Mouse (Mus musculus) hindbrain, embryonic 16.5 days (tissue): ENCODE results near the gene Prune2. TPM values are rescaled to one million over a fixed set of nuclear protein-coding genes. Genes with fewer than 3 reads are reported as not detected.
A peak's percentile ranks its signal among the peaks of the same experiment; 100 is the strongest.

Experiments used
- ATAC-seq: fragments of 200-750 bp; cut with Nextera tagmentation; 2 replicates; pipeline ENCODE4 v1.8.0; 2017; ENCODE audit warnings: moderate TSS enrichment, moderate library complexity
- H3K27ac ChIP-seq: fragments of 300-500 bp; sonication (generic); 2 replicates; pipeline ENCODE4 v1.5.1; 2014; ENCODE audit warnings: low read depth, mild to moderate bottlenecking, control low read depth, low read length, moderate library complexity
- H3K27me3 ChIP-seq: fragments of 300-500 bp; sonication (generic); replicated peaks from 2 replicates; pipeline ENCODE4 v1.6.1; 2014; ENCODE audit warnings: low read length; ENCODE audit not compliant: control insufficient read depth, insufficient read depth
- H3K36me3 ChIP-seq: fragments of 300-500 bp; sonication (generic); 2 replicates; pipeline ENCODE4 v1.6.1; 2014; ENCODE audit warnings: mild to moderate bottlenecking, low read length, moderate library complexity, mixed read lengths; ENCODE audit not compliant: control insufficient read depth, insufficient read depth
- H3K4me1 ChIP-seq: fragments of 300-500 bp; sonication (generic); 2 replicates; pipeline ENCODE4 v1.6.1; 2014; ENCODE audit warnings: low read depth, low read length; ENCODE audit not compliant: control insufficient read depth, insufficient read depth
- H3K4me2 ChIP-seq: fragments of 300-500 bp; sonication (generic); 2 replicates; pipeline ENCODE4 v1.6.1; 2014; ENCODE audit warnings: mild to moderate bottlenecking, low read length, control low read depth, moderate library complexity
- H3K4me3 ChIP-seq: fragments of 300-500 bp; sonication (generic); 2 replicates; pipeline ENCODE4 v1.5.1; 2014; ENCODE audit warnings: mild to moderate bottlenecking, low read length, control low read depth, moderate library complexity
- H3K9ac ChIP-seq: fragments of 300-500 bp; sonication (generic); 2 replicates; pipeline ENCODE4 v1.6.1; 2014; ENCODE audit warnings: low read depth, mild to moderate bottlenecking, control low read depth, low read length, moderate library complexity
- H3K9me3 ChIP-seq: fragments of 300-500 bp; sonication (generic); 2 replicates; pipeline ENCODE4 v1.6.1; 2014; ENCODE audit warnings: mild to moderate bottlenecking, low read length, moderate library complexity; ENCODE audit not compliant: control insufficient read depth
- WGBS: fragments of 180-500 bp; shearing (Covaris S2); extraction: QIAGEN DNeasy Blood & Tissue Kit; methylation state at CpG from one replicate; pipeline ENCODE4 v1.1.7; 2014; 5-methylcytosine and 5-hydroxymethylcytosine counted together
- polyA plus RNA-seq: library from polyadenylated mRNA; unstranded; fragments of >200 nt; fragmentation: Nextera tagmentation; extraction: Ambion mirVana; gene quantifications from 2 replicates; pipeline ENCODE4 v1.2.1, GENCODE M21; 2015

Gene Prune2
- polyA plus RNA-seq, 1 experiment from 2014 or later, result 9.5 TPM

DNA sequence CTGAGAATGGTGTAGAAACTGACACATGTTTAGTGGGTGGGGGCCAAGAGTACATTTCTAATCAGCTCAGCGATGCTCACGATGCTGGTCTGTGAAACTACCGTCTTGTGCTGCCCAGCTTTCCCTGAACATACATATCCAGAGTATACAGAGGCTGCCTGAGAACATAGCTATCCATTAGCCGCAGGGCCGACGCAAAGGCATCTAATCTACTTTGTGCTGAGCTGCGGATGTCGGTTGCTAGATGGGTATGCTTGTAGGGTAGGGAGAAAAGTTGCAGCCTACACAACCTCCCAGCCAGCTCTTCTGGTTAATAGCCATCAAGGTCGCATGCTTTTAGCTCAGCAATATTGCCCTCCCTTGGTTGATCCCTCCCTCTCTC, 696 bp upstream of the Prune2 start:
- H3K4me2 ChIP-seq, result peak overlapping the region; percentile 99
- peak overlapping the region; percentile 68; the same call in 1 of the 2 replicates for H3K9ac ChIP-seq
- H3K27me3 ChIP-seq, result no peaks in the 10 kb centered on the region; the same call in 1 of the 2 replicates
- no peaks in the 10 kb centered on the region for H3K36me3 ChIP-seq
- WGBS, result 48% methylated on average over 9 of the region's 9 CpGs
- no peak overlapping the region for H3K27ac ChIP-seq
- H3K4me3 ChIP-seq, result peak overlapping the region; percentile 59
- H3K9me3 ChIP-seq, result no peaks in the 10 kb centered on the region
- peaks cover 12% of the 10 kb centered on the region for H3K4me1 ChIP-seq
- peak; percentile 53 for ATAC-seq

DNA sequence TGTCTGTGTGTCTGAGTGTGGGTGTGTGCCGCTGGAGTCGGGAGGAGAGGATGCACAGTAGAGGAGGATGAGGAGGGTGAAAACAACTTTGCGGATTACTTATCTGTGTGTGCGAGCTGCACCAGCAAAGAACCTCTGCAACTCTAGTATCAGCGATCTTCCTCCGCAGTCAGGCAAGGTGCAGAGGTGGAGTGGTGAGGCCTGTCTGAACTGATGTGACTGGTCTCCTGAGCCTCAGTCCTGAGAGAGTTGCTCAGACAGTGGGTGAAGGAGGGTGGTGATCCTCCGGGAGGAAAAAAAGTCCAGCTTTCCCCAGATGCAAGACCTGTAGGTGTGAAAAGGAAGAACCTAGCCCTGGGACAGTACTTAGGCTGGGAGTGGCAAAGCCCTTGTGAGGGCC, 401 bp downstream of the Prune2 start:
- H3K36me3 ChIP-seq, result no peaks in the 10 kb centered on the region
- no peak overlapping the region for H3K27ac ChIP-seq
- H3K4me3 ChIP-seq, result peak overlapping the region; percentile 59
- H3K27me3 ChIP-seq, result no peaks in the 10 kb centered on the region; the same call in 1 of the 2 replicates
- peak overlapping the region; percentile 68 for H3K9ac ChIP-seq
- H3K9me3 ChIP-seq, result no peaks in the 10 kb centered on the region
- peaks cover 12% of the 10 kb centered on the region for H3K4me1 ChIP-seq
- ATAC-seq, result peak; percentile 13
- peak overlapping the region; percentile 99 for H3K4me2 ChIP-seq
- WGBS, result 4% methylated on average over 7 of the region's 7 CpGs

- Histone ChIP-seq H3K9ac (no peak overlapping the region), H3K4me3 (no peak overlapping the region), H3K9me3 (no peaks in the 10 kb centered on the region), H3K4me1 (peaks cover 12% of the 10 kb centered on the region), H3K27ac (no peak overlapping the region), H3K36me3 (no peaks in the 10 kb centered on the region), H3K4me2 (no peak overlapping the region), H3K27me3 (no peaks in the 10 kb centered on the region; the same call in 1 of the 2 replicates)
- 82% methylated on average over 4 of the region's 4 CpGs for WGBS
- ATAC-seq, result no peak
Measured at GRCm38 (mm10) chr19:16959051-16959450, 3.1 kb downstream of the Prune2 start.

- WGBS, result 71% methylated on average over 8 of the region's 8 CpGs
- Histone ChIP-seq H3K9me3 (no peaks in the 10 kb centered on the region), H3K27me3 (no peaks in the 10 kb centered on the region; the same call in 1 of the 2 replicates), H3K36me3 (no peaks in the 10 kb centered on the region), H3K4me1 (peaks cover 12% of the 10 kb centered on the region), H3K4me3 (no peak overlapping the region), H3K4me2 (no peak overlapping the region), H3K9ac (no peak overlapping the region), H3K27ac (no peak overlapping the region)
- no peak for ATAC-seq
Measured at GRCm38 (mm10) chr19:16959551-16959950, 3.6 kb downstream of the Prune2 start.

- WGBS, result 91% methylated on average over 3 of the region's 3 CpGs
- H3K36me3 ChIP-seq, result no peaks in the 10 kb centered on the region
- H3K4me1 ChIP-seq, result peaks cover 6% of the 10 kb centered on the region; the same call in 1 of the 2 replicates
- no peak overlapping the region for H3K9ac ChIP-seq
- H3K4me2 ChIP-seq, result no peak overlapping the region
- H3K27ac ChIP-seq, result no peak overlapping the region
- H3K9me3 ChIP-seq, result no peaks in the 10 kb centered on the region
- ATAC-seq, result no peak
- no peaks in the 10 kb centered on the region; the same call in 1 of the 2 replicates for H3K27me3 ChIP-seq
- H3K4me3 ChIP-seq, result no peak overlapping the region
Measured at GRCm38 (mm10) chr19:16961036-16961435, 5.1 kb downstream of the Prune2 start.

DNA sequence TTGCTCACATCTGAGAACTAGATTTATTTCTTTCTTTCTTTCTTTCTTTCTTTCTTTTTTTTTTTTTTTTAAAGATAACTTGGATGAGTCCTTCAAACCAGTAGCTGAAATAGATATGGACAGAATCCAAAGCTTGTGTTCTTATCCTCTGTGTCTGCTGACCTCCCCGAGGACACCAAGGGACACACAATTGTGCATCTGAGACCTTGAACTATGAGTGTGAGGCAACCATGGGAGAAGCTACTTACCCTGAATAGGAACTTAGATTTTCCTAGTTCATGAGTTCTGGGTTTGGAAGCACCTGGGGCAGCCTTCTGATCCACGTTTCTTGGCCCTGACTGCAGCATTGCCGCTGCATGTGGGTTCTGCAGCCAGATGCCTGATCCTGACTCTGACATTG, 7.3 kb downstream of the Prune2 start:
- Histone ChIP-seq H3K4me3 (no peak overlapping the region), H3K9ac (no peak overlapping the region), H3K27ac (no peak overlapping the region), H3K36me3 (no peaks in the 10 kb centered on the region), H3K27me3 (no peaks in the 10 kb centered on the region), H3K9me3 (no peaks in the 10 kb centered on the region), H3K4me1 (no peaks in the 10 kb centered on the region), H3K4me2 (no peak overlapping the region)
- WGBS, result 92% methylated on average over 3 of the region's 3 CpGs
- no peak for ATAC-seq

GRCm38 (mm10) chr19:16968768-16969167, 12.8 kb downstream of the Prune2 start:
- H3K36me3 ChIP-seq, result no peaks in the 10 kb centered on the region
- WGBS, result 94% methylated on average over 5 of the region's 5 CpGs
- H3K9ac ChIP-seq, result no peak overlapping the region
- no peak for ATAC-seq
- H3K9me3 ChIP-seq, result no peaks in the 10 kb centered on the region
- H3K4me1 ChIP-seq, result no peaks in the 10 kb centered on the region
- H3K27me3 ChIP-seq, result no peaks in the 10 kb centered on the region
- no peak overlapping the region for H3K4me3 ChIP-seq
- no peak overlapping the region for H3K4me2 ChIP-seq
- H3K27ac ChIP-seq, result no peak overlapping the region

DNA sequence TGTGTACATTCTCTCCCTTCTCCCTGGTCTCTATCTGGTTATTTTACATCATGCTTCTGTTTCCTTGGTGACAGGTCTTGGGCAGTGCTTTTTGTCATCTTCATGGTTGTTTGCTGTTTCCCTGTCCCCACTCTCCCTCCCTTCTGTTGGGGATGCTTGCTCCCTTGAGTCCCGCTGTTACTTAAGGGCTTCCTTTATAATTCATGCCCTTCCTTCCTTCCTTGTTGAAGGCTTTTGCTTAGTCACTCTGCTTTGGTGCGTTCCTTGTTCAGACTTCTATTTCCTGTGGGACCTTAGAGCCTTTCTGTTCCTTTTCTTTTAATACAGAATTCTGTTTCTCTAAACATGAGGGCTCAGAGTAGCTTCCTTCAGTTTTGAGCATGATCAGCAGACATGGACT, 14.7 kb downstream of the Prune2 start:
- Histone ChIP-seq H3K36me3 (no peaks in the 10 kb centered on the region), H3K27ac (no peak overlapping the region), H3K9me3 (no peaks in the 10 kb centered on the region), H3K9ac (no peak overlapping the region), H3K4me2 (no peak overlapping the region), H3K4me1 (no peaks in the 10 kb centered on the region), H3K27me3 (no peaks in the 10 kb centered on the region), H3K4me3 (no peak overlapping the region)
- 56% methylated on average over 2 of the region's 2 CpGs for WGBS
- no peak for ATAC-seq

GRCm38 (mm10) chr19:16978910-16979309, 23.0 kb downstream of the Prune2 start:
- no peak overlapping the region for H3K27ac ChIP-seq
- H3K36me3 ChIP-seq, result no peaks in the 10 kb centered on the region
- H3K4me1 ChIP-seq, result no peaks in the 10 kb centered on the region
- no peak for ATAC-seq
- no peak overlapping the region for H3K4me2 ChIP-seq
- no peaks in the 10 kb centered on the region for H3K27me3 ChIP-seq
- 90% methylated on average over 3 of the region's 3 CpGs for WGBS
- no peak overlapping the region for H3K4me3 ChIP-seq
- H3K9me3 ChIP-seq, result no peaks in the 10 kb centered on the region
- H3K9ac ChIP-seq, result no peak overlapping the region

GRCm38 (mm10) chr19:16981743-16982142, 25.8 kb downstream of the Prune2 start:
- Histone ChIP-seq H3K4me3 (no peak overlapping the region), H3K4me2 (no peak overlapping the region), H3K27ac (no peak overlapping the region), H3K27me3 (no peaks in the 10 kb centered on the region), H3K9ac (no peak overlapping the region), H3K9me3 (no peaks in the 10 kb centered on the region), H3K36me3 (no peaks in the 10 kb centered on the region), H3K4me1 (no peaks in the 10 kb centered on the region)
- no peak for ATAC-seq
- 93% methylated on average over 4 of the region's 4 CpGs for WGBS
